Mouse (Mus musculus) ES-Bruce4 (cell line): ENCODE data around the gene Hes6.

ENCODE experiments used
- CTCF ChIP-seq: IDR thresholded peaks from one replicate; pipeline ENCODE4 v1.8.1; 2011; ENCODE audit warnings: low read depth, low read length
- EP300 ChIP-seq: IDR thresholded peaks from 2 replicates; pipeline ENCODE4 v1.6.1; 2011; ENCODE audit warnings: low read depth, low read length; ENCODE audit not compliant: insufficient read depth
- POLR2A ChIP-seq: IDR thresholded peaks from one replicate; pipeline ENCODE4 v1.8.1; 2011; ENCODE audit warnings: low read length; ENCODE audit not compliant: insufficient read depth

DNA sequence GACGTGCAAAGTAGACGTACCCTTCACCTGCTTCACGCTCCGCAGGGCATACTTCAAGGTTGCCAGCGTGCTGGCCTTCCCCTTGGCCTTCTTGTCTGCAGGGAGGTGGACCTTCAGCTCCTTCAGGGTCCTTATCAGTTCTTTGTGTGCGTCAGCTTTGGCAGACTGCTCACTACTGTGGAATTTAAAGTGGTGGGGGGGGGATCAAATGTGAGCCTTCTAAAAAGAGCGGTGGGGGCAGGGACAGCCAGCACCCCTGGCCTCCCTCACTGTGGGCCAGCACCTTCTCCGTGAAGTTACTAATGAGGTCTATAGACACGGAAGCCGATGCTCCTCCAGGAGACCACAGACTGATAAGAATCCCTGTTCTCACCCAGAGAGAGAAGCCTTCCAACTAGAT is 34.9 kb upstream of the Hes6 start:
- TF ChIP-seq CTCF (no peak), POLR2A (no peak), EP300 (no peak)
